8 mouse cellular contexts compared by ENCODE assay signal in the genomic region with DNA sequence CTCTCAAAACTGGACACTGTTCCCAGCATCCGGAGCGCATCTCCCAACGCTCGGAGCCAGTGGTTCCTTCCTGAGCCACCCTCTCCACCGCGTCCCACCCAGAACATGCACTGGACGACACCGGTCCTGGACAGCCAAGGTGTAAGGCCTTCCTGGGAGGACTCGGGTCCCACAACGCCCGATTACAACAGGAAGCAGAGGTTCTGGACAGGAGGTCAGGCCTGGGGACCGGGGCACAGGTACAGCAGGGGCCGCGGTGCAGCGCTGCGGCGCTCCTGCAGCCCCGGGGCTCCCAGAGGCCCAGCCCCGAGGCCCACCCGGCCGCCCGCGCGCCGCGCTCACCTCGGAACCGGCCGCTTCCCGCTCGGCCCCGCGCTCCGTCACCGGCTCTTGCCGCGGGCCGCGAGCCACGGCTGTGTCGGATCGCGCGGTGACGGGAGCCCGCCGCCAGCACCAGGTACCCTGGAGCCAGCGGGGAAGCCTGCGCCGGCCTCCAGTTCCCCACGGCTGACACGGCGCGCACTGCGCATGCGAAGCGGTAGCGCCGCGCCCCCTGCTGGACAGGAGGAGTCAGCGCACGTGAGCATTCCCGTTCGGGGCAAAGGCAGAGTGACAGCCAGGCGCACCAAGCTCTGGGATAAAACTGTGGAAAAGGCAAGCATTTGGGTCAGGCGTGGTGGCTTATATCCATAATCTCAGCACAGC. TPM values are rescaled to one million over a fixed set of nuclear protein-coding genes. Genes with fewer than 3 reads are reported as not detected.
DNase-seq lines count a peak whose midpoint lies in the region; ATAC-seq lines count a peak whose summit lies in the region.

Ext2 (minus strand) TSS at position 524 of the 705 bp plus-strand sequence.

- peak; percentile 96 for DNase-seq in NIH3T3 (ENCODE audit: low read depth)
- peak; percentile 97 to 98 for DNase-seq in cerebellum, postnatal 10 days
- DNase-seq in frontal cortex, postnatal 14 days (ENCODE audit: low spot score in 2 of 2), result peak; percentile 70 to 88
- peak; percentile 92 to 95 for DNase-seq in layer of hippocampus, postnatal 25 days (ENCODE audit: extremely low spot score in 1 of 2, low spot score in 1 of 2)
- DNase-seq in lung, postnatal 25 days (ENCODE audit: low spot score), result peak; percentile 91
- peak; percentile 90 for DNase-seq in retina, embryonic 14.5 days (ENCODE audit: low spot score)
- peak; percentile 96 for DNase-seq in thymus, postnatal 4 days

- 2% methylated on average over 57 of the region's 66 CpGs for WGBS in hindbrain, embryonic 13.5 days

- no peaks in the 10 kb centered on the region for H3K27me3 ChIP-seq in hindbrain, embryonic 13.5 days

- peaks cover 14% of the 10 kb centered on the region for H3K36me3 ChIP-seq in hindbrain, embryonic 13.5 days

- ATAC-seq in hindbrain, embryonic 13.5 days (ENCODE audit: low FRiP score), result peak; percentile 93

- peak within 1 kb of the TSS; percentile 80 for H3K4me3 ChIP-seq in hindbrain, embryonic 13.5 days

- H3K4me2 ChIP-seq in hindbrain, embryonic 13.5 days, result peak within 1 kb of the TSS; percentile 70

- no peaks in the 10 kb centered on the region for H3K9me3 ChIP-seq in hindbrain, embryonic 13.5 days

- peak within 1 kb of the TSS; percentile 98 for H3K9ac ChIP-seq in hindbrain, embryonic 13.5 days

- H3K4me1 ChIP-seq in hindbrain, embryonic 13.5 days (replicated peaks), result peaks cover 26% of the 10 kb centered on the region

- H3K27ac ChIP-seq in hindbrain, embryonic 13.5 days, result no peak within 1 kb of the TSS

RNA-seq across cellular contexts. Expression of gene Ext2, which starts in this region (rescaled TPM):
- polyA plus RNA-seq in hindbrain, embryonic 13.5 days (2015; fragmentation: Nextera tagmentation; extraction: Ambion mirVana), result 70.2 and 70.4 TPM in 2 replicates
- total RNA-seq in layer of hippocampus, postnatal 25 days (2021), result 10 to 100 TPM; 50.2 to 51.0 TPM
